Comparison of ENCODE assay signal across 21 mouse cellular contexts in the genomic region with DNA sequence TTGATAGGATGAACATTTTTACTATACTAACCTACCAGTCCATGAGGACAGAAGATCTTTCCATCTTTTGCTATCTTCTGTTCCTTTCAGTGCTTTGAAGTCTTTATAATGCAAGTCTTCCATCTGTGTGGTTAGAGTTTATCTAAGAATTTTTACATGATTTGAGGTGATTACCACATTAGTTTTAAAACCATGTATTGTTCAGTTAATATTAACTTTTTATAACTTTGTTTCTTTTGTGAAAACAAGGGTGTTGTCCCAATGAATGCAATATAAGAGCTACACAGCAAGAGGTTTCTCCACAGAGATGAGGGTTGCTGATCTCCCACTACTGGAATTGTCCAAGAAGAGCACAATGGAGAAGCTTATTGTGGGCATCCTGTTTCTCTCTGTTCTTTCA. TPM values are rescaled to one million over a fixed set of nuclear protein-coding genes. Genes with fewer than 3 reads are reported as not detected.
"Had no signal": no experiment of that assay in that cellular context is flagged by ENCODE, and none has a peak within 500 bp of the region (broad histone marks: within the 10 kb centered on the region; RNA-seq: fewer than 3 reads in every experiment).

A gene (plus strand): TSS at position 301 of the 400 bp plus-strand sequence.

- H3K27me3 ChIP-seq: neural tube, embryonic 12.5 days; neural tube, embryonic 13.5 days; stomach, embryonic 15.5 days had no signal

- H3K27ac ChIP-seq: neural tube, embryonic 12.5 days; neural tube, embryonic 13.5 days; stomach, embryonic 15.5 days; stomach, postnatal 0 days had no signal

- H3K4me2 ChIP-seq: neural tube, embryonic 12.5 days; neural tube, embryonic 13.5 days; stomach, embryonic 15.5 days had no signal

- H3K4me3 ChIP-seq: neural tube, embryonic 12.5 days; neural tube, embryonic 13.5 days; stomach, embryonic 15.5 days had no signal

- H3K9me3 ChIP-seq: neural tube, embryonic 12.5 days; neural tube, embryonic 13.5 days; stomach, embryonic 15.5 days had no signal

- H3K9ac ChIP-seq: neural tube, embryonic 12.5 days; neural tube, embryonic 13.5 days; stomach, embryonic 15.5 days had no signal

- DNase-seq: retina, postnatal 1 day; right cerebral cortex, adult 18-20 months; right cerebral cortex, postnatal 14 days; right cerebral cortex, postnatal 25 days; right cerebral cortex, postnatal 4 days; spleen, adult 18-20 months; thymus, adult 18-20 months; thymus, adult 2 months; thymus, postnatal 14 days; thymus, postnatal 25 days; thymus, postnatal 36 days; thymus, postnatal 4 days had no signal

- H3K4me1 ChIP-seq: neural tube, embryonic 12.5 days; neural tube, embryonic 13.5 days; stomach, embryonic 15.5 days had no signal

- H3K36me3 ChIP-seq: neural tube, embryonic 12.5 days; neural tube, embryonic 13.5 days; stomach, embryonic 15.5 days had no signal

RNA-seq across cellular contexts. Expression of the gene that starts here (rescaled TPM):
- polyA plus RNA-seq: neural tube, embryonic 12.5 days; neural tube, embryonic 13.5 days; neural tube, embryonic 14.5 days; spleen, adult 2 months; stomach, embryonic 14.5 days; stomach, postnatal 0 days; testis, adult 2 months; thymus, adult 2 months; urinary bladder, adult 2 months had no signal
